Mouse (Mus musculus): ENCODE measurements around the gene Ubap1. TPM values are rescaled to one million over a fixed set of nuclear protein-coding genes. Genes with fewer than 3 reads are reported as not detected.

Ubap1 gene
- polyA plus RNA-seq, 1 experiment = 29.2 TPM

DNA sequence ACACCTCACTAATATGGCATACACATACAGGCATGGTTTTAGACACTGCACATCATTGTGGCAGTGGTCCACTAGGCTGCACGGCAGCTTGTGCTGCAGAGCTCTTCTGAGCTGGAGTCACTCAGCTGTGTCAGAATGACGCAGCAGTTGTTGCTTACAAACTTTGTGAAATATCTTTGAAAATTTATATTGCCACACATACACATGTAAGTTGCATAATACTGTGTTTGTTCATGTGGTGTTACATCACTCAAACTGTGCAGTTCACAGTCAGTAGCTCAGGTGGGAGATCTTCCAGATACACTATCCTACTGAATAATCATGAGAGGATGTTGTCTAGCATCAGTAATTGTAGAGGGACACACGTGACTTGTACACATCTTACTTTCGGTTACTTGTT is 19.4 kb downstream of the Ubap1 start:
- no peak for DNase-seq
- 97% methylated on average over 4 of the region's 4 CpGs for WGBS
- no peaks in the 10 kb centered on the region for H3K4me1 ChIP-seq (replicated peaks; ENCODE audit: control insufficient read depth, insufficient read depth, low read length)
- no peak for TF ChIP-seq CTCF (IDR thresholded peaks at IDR 0.05; ENCODE audit: borderline replicate concordance, control insufficient read depth, extremely low read depth, insufficient read depth, low read length, poor library complexity)
- no peak for TF ChIP-seq POLR2A (IDR thresholded peaks at IDR 0.05; ENCODE audit: control insufficient read depth, extremely low read depth, insufficient read depth, low read length, poor library complexity)
- no peaks in the 10 kb centered on the region for H3K27me3 ChIP-seq (ENCODE audit: control insufficient read depth, insufficient read depth, low read length)
- no peak overlapping the region for H3K4me3 ChIP-seq (ENCODE audit: control insufficient read depth, insufficient read depth, low read length)
- H3K36me3 ChIP-seq (ENCODE audit: control insufficient read depth, insufficient read depth, low read length) = peaks cover 25% of the 10 kb centered on the region
- no peak overlapping the region for H3K27ac ChIP-seq (ENCODE audit: control insufficient read depth, insufficient read depth, low read length)

DNA sequence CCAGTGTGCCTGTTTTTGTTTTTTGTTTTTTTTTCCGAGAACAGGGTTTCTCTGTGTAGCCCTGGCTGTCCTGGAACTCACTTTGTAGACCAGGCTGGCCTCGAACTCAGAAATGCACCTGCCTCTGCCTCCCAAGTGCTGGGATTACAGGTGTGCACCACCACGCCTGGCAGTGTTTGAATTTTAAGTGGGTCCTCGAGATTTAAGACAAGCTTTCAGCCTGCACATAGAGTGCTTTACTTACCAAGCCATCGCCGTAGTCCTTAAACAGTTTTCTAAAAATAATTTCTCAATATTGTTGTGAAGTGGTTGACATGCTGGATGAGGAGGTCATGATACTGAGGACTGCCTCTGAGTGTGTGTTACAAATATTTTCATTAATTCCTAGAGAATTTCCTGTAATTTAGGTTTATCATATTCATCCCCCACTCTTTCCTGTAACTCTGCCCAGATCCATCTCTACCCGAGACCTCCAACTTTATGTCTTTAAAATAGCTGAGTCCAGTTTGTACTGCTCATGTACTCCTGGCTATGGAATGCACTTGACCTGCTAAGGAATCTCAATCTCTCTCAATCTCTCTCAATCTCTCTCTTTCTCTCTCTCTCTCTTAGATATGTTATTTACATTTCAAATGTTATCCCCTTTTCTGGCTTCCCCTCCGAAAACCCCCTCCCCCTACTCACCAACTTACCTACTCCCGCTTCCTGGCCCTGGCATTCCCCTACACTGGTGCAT is 21.1 kb downstream of the Ubap1 start:
- no peak overlapping the region for H3K4me3 ChIP-seq (ENCODE audit: control insufficient read depth, insufficient read depth, low read length)
- no peak overlapping the region for H3K27ac ChIP-seq (ENCODE audit: control insufficient read depth, insufficient read depth, low read length)
- H3K27me3 ChIP-seq (ENCODE audit: control insufficient read depth, insufficient read depth, low read length) = no peaks in the 10 kb centered on the region
- 94% methylated on average over 9 of the region's 9 CpGs for WGBS
- TF ChIP-seq CTCF (IDR thresholded peaks at IDR 0.05; ENCODE audit: borderline replicate concordance, control insufficient read depth, extremely low read depth, insufficient read depth, low read length, poor library complexity) (no peak), POLR2A (IDR thresholded peaks at IDR 0.05; ENCODE audit: control insufficient read depth, extremely low read depth, insufficient read depth, low read length, poor library complexity) (no peak)
- no peak for DNase-seq
- peaks cover 25% of the 10 kb centered on the region for H3K36me3 ChIP-seq (ENCODE audit: control insufficient read depth, insufficient read depth, low read length)
- no peaks in the 10 kb centered on the region for H3K4me1 ChIP-seq (replicated peaks; ENCODE audit: control insufficient read depth, insufficient read depth, low read length)

DNA sequence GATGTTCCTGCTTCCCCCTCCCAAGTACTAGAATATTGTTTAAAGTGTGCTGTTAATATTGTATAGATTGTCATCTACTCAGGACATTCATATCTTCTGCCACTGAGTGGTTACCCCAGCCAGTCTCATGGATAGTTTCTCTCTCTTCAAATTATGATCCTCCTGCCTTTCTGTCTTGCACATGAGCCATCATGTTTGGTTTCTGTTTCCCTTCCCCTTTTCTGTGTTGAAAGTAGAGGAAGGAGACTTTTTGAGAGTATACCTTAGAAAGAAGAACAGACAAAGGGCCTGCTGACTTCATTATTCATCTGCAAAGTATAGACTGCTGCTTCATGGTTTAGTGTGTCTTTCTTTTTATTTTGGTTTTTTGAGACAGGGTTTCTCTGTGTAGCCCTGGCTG is 28.8 kb downstream of the Ubap1 start:
- H3K27ac ChIP-seq (ENCODE audit: control insufficient read depth, insufficient read depth, low read length) = no peak overlapping the region
- H3K36me3 ChIP-seq (ENCODE audit: control insufficient read depth, insufficient read depth, low read length) = peaks cover 23% of the 10 kb centered on the region
- H3K27me3 ChIP-seq (ENCODE audit: control insufficient read depth, insufficient read depth, low read length) = no peaks in the 10 kb centered on the region
- TF ChIP-seq CTCF (IDR thresholded peaks at IDR 0.05; ENCODE audit: borderline replicate concordance, control insufficient read depth, extremely low read depth, insufficient read depth, low read length, poor library complexity) = no peak
- TF ChIP-seq POLR2A (IDR thresholded peaks at IDR 0.05; ENCODE audit: control insufficient read depth, extremely low read depth, insufficient read depth, low read length, poor library complexity) = no peak
- no peak for DNase-seq
- H3K4me1 ChIP-seq (replicated peaks; ENCODE audit: control insufficient read depth, insufficient read depth, low read length) = no peaks in the 10 kb centered on the region
- no peak overlapping the region for H3K4me3 ChIP-seq (ENCODE audit: control insufficient read depth, insufficient read depth, low read length)

DNA sequence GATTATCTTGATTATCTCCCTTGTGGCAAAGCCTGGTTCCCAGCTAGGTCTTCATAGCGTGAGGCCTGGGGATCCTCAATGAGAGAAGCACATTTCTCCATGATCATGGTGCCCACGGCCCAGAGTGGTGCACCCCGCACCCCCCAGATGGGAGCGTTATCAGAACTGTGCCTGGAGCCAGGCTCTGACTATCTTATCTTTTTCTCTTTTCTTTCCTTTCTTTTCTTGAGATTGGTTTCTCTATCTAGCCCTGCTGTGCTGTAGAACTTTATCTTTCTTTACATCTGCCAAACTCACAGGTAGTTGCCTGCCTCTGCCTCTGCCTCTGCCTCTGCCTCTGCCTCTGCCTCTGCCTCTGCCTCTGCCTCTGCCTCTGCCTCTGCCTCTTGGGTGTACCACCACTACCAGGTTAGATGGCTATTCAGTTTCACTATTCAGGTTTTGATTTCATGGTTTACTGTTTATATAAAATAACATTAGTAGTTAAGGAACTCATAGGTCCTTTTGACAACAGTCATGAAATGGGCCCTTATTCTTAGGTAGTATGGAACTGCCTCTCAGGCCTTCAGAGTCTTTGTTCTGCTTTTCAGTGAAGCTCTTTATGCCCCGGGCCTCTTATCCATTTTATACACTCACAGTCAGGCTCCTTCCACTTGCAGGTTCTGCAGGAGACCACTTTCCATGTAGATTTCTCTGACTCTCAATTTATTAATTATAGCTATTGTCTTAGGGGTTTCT is 32.6 kb downstream of the Ubap1 start:
- 89% methylated on average over 5 of the region's 5 CpGs for WGBS

DNA sequence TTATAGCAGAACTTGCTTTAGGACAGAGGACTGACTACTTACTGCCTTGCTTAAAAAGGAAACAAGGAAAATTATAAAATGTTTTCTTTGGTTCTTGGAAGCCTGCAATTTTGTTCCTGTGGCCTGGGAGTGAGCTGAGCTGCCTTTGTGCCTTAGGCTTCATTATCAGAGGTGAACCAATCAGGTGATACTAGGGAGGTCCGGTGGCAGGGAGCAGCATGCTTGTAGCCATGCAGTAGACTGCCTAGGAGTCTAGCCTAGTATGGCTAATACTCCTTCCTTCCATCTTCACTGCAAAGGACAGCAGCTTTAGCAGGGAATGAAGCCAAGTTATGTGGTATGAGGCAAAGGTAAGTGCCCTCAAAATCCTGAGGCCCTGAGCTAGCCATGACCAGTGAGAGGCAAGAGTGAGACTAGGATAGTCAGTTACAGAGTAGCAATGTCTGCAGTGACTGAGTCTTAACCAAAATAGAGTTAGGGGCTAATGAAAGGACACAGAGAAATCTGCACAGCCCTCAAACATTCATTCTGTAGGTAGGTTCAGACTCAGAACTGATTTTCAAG is 37.7 kb downstream of the Ubap1 start:
- DNase-seq = no peak

More for the DNA sequence above, 32.6 kb downstream of the Ubap1 start:
- Histone ChIP-seq H3K4me1 (replicated peaks; ENCODE audit: control insufficient read depth, insufficient read depth, low read length) (no peaks in the 10 kb centered on the region), H3K36me3 (ENCODE audit: control insufficient read depth, insufficient read depth, low read length) (peaks cover 24% of the 10 kb centered on the region), H3K4me3 (ENCODE audit: control insufficient read depth, insufficient read depth, low read length) (no peak overlapping the region), H3K27ac (ENCODE audit: control insufficient read depth, insufficient read depth, low read length) (no peak overlapping the region), H3K27me3 (ENCODE audit: control insufficient read depth, insufficient read depth, low read length) (no peaks in the 10 kb centered on the region)
- no peak for TF ChIP-seq CTCF (IDR thresholded peaks at IDR 0.05; ENCODE audit: borderline replicate concordance, control insufficient read depth, extremely low read depth, insufficient read depth, low read length, poor library complexity)
- TF ChIP-seq POLR2A (IDR thresholded peaks at IDR 0.05; ENCODE audit: control insufficient read depth, extremely low read depth, insufficient read depth, low read length, poor library complexity) = no peak
- DNase-seq = no peak

DNA sequence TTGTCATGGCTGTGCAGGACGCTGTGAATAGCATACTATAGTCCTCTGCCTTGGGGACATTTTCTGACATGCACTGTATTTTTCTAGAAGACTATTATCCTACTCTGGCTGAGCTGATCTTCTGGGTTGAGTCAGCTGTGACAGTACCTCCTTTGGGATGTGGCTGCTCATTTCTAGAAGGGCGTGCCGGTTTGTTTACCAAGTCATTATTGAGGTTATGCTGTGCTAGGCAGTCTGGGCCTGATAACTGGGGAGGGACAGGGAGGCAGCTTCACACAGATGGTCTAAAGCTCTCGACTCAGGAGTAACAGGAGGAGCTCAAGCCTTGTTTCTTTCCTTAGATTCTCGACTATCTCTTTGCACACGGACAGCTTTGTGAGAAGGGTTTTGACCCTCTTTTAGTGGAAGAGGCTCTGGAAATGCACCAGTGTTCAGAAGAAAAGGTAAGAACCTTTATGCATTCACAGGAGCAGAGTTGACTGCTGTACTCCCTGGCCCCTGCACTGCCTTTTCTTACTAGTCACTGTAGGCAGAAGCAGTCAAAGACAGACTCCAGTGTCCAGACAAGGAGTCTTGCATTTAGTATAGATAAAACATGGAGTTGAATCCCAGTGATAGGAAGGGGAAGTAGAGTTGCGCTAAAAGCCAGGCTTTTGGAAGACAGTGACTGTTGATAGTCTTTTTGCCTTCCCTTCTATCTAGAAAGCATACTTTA is 39.1 kb downstream of the Ubap1 start:
- no peaks in the 10 kb centered on the region for H3K4me1 ChIP-seq (replicated peaks; ENCODE audit: control insufficient read depth, insufficient read depth, low read length)
- TF ChIP-seq POLR2A (IDR thresholded peaks at IDR 0.05; ENCODE audit: control insufficient read depth, extremely low read depth, insufficient read depth, low read length, poor library complexity) (no peak), CTCF (IDR thresholded peaks at IDR 0.05; ENCODE audit: borderline replicate concordance, control insufficient read depth, extremely low read depth, insufficient read depth, low read length, poor library complexity) (no peak)
- no peak overlapping the region for H3K27ac ChIP-seq (ENCODE audit: control insufficient read depth, insufficient read depth, low read length)
- DNase-seq = no peak
- H3K4me3 ChIP-seq (ENCODE audit: control insufficient read depth, insufficient read depth, low read length) = no peak overlapping the region
- H3K36me3 ChIP-seq (ENCODE audit: control insufficient read depth, insufficient read depth, low read length) = peaks cover 29% of the 10 kb centered on the region
- H3K27me3 ChIP-seq (ENCODE audit: control insufficient read depth, insufficient read depth, low read length) = no peaks in the 10 kb centered on the region
- 92% methylated on average over 7 of the region's 7 CpGs for WGBS

More for the DNA sequence above, 37.7 kb downstream of the Ubap1 start:
- Histone ChIP-seq H3K4me3 (ENCODE audit: control insufficient read depth, insufficient read depth, low read length) (no peak overlapping the region), H3K36me3 (ENCODE audit: control insufficient read depth, insufficient read depth, low read length) (peaks cover 17% of the 10 kb centered on the region), H3K27me3 (ENCODE audit: control insufficient read depth, insufficient read depth, low read length) (no peaks in the 10 kb centered on the region), H3K27ac (ENCODE audit: control insufficient read depth, insufficient read depth, low read length) (no peak overlapping the region), H3K4me1 (replicated peaks; ENCODE audit: control insufficient read depth, insufficient read depth, low read length) (no peaks in the 10 kb centered on the region)
- WGBS = 96% methylated on average over 1 of the region's 1 CpGs
- no peak for TF ChIP-seq CTCF (IDR thresholded peaks at IDR 0.05; ENCODE audit: borderline replicate concordance, control insufficient read depth, extremely low read depth, insufficient read depth, low read length, poor library complexity)
- no peak for TF ChIP-seq POLR2A (IDR thresholded peaks at IDR 0.05; ENCODE audit: control insufficient read depth, extremely low read depth, insufficient read depth, low read length, poor library complexity)
